In the genomic region with DNA sequence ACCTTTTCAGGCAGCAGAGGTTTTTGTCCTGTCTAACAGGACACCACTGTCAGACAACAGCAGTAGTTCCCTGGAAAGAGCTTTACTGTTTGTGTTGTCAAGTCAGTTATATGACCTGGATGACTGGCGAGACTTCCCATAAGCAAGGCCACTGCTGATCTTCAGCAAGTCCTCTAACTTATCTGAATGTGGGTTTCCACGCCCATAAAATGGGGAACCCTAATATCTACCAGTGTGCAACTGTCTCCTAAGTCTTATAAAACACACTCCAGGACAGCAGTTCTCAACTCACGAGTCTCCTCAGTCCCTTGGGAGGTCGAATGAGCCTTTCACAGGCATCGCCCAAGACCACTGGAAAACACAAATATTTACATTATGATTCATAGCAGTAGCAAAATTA, we compare ENCODE assay signal across 12 mouse cellular contexts.
"Had no signal": no experiment of that assay in that cellular context is flagged by ENCODE, and none has a peak within 500 bp of the region (broad histone marks: within the 10 kb centered on the region; RNA-seq: fewer than 3 reads in every experiment).

No protein-coding gene starts in this region.

- H3K4me3 ChIP-seq: megakaryocyte, embryonic 14.5 days; midbrain, embryonic 13.5 days; midbrain, embryonic 15.5 days; neural tube, embryonic 12.5 days had no signal

- H3K27ac ChIP-seq: midbrain, embryonic 13.5 days; midbrain, embryonic 15.5 days; neural tube, embryonic 12.5 days had no signal

- H3K4me1 ChIP-seq: megakaryocyte, embryonic 14.5 days; midbrain, embryonic 13.5 days; midbrain, embryonic 15.5 days; neural tube, embryonic 12.5 days had no signal

- H3K27me3 ChIP-seq: midbrain, embryonic 15.5 days; neural tube, embryonic 12.5 days had no signal

- H3K9ac ChIP-seq: lung, embryonic 14.5 days; midbrain, embryonic 13.5 days; midbrain, embryonic 15.5 days; neural tube, embryonic 12.5 days had no signal

- H3K9me3 ChIP-seq: midbrain, embryonic 13.5 days; midbrain, embryonic 15.5 days; neural tube, embryonic 12.5 days had no signal

- ATAC-seq: midbrain, embryonic 13.5 days; midbrain, embryonic 15.5 days had no signal

- DNase-seq: lung, adult 18-20 months; lung, embryonic 14.5 days; lung, postnatal 10 days; lung, postnatal 4 days; right cerebral cortex, postnatal 14 days; thymus, adult 18-20 months; thymus, postnatal 14 days; thymus, postnatal 36 days had no signal

- H3K36me3 ChIP-seq: midbrain, embryonic 13.5 days; midbrain, embryonic 15.5 days; neural tube, embryonic 12.5 days had no signal
